Mouse (Mus musculus) gonadal fat pad, adult 2 months (tissue): Measurements from ENCODE around the gene Paics. TPM values are rescaled to one million over a fixed set of nuclear protein-coding genes. Genes with fewer than 3 reads are reported as not detected.
"Not testable (repeated sequence)": the region's sequence is repeated elsewhere in the genome, so short reads cannot be mapped to it uniquely, and the experiment has no call there.

Experiments
- DNase-seq: peaks from one replicate; pipeline ENCODE4 v3.0.0-alpha.2; 2012; ENCODE audit warnings: low read depth
- polyA plus RNA-seq: library from polyadenylated mRNA; depleted of rRNA; stranded (reverse); fragments of >200 nt; gene quantifications from 2 replicates; pipeline ENCODE4 v1.2.3, GENCODE M21; 2012; rRNA removed

Paics gene
- 52.4 and 56.1 TPM in 2 replicates for polyA plus RNA-seq

- DNase-seq = no peak
These were observed at the start of gene Paics, which contains the start of gene Ppat for GRCm38 (mm10) chr5:76951106-76952027. Gene Paics (plus strand): TSS chr5:76951307. Gene Ppat (minus strand): TSS chr5:76951578.

- DNase-seq = no peak
These were observed 49.0 kb upstream of the Paics start for GRCm38 (mm10) chr5:76902131-76902530.

GRCm38 (mm10) chr5:76904713-76905404 lies 46.2 kb upstream of the Paics start:
- DNase-seq = no peak

GRCm38 (mm10) chr5:76905405-76906154 lies 45.5 kb upstream of the Paics start, which contains the start of gene Aasdh:
Gene Aasdh (minus strand): TSS chr5:76905514.
- peak; percentile 41 for DNase-seq

- DNase-seq = no peak
These were observed 45.0 kb upstream of the Paics start for GRCm38 (mm10) chr5:76906155-76906499.

- DNase-seq = no peak
These were observed 40.3 kb upstream of the Paics start for GRCm38 (mm10) chr5:76910807-76911206.

- DNase-seq = not testable (repeated sequence)
These were observed 38.6 kb upstream of the Paics start for GRCm38 (mm10) chr5:76912522-76912921.

GRCm38 (mm10) chr5:76922833-76923232 lies 28.3 kb upstream of the Paics start:
- DNase-seq = no peak

GRCm38 (mm10) chr5:76923428-76923827 lies 27.7 kb upstream of the Paics start:
- no peak for DNase-seq

- DNase-seq = no peak
These were observed 26.8 kb upstream of the Paics start for GRCm38 (mm10) chr5:76924296-76924695.

- DNase-seq = no peak
These were observed 22.8 kb upstream of the Paics start for GRCm38 (mm10) chr5:76928124-76928832.

- DNase-seq = no peak
These were observed 21.8 kb upstream of the Paics start for GRCm38 (mm10) chr5:76929180-76929877.

- DNase-seq = no peak
These were observed 11.4 kb upstream of the Paics start for GRCm38 (mm10) chr5:76939717-76940116.

GRCm38 (mm10) chr5:76941975-76942374 lies 9.1 kb upstream of the Paics start:
- peak; percentile 60 for DNase-seq

- no peak for DNase-seq
These were observed 8.6 kb upstream of the Paics start for GRCm38 (mm10) chr5:76942505-76942904.

GRCm38 (mm10) chr5:76944965-76945677 lies 6.0 kb upstream of the Paics start:
- no peak for DNase-seq

GRCm38 (mm10) chr5:76945678-76946033 lies 5.5 kb upstream of the Paics start:
- no peak for DNase-seq

GRCm38 (mm10) chr5:76947142-76947541 lies 4.0 kb upstream of the Paics start:
- DNase-seq = no peak

GRCm38 (mm10) chr5:76947758-76948157 lies 3.3 kb upstream of the Paics start:
- no peak for DNase-seq
